Mouse (Mus musculus) telencephalon, adult 2 months (tissue): ENCODE data around the gene Fam178b.
A peak's percentile ranks its signal among the peaks of the same experiment; 100 is the strongest.
"Not testable (repeated sequence)": the region's sequence is repeated elsewhere in the genome, so short reads cannot be mapped to it uniquely, and the experiment has no call there.

Experiments used
- DNase-seq: peaks from one replicate; pipeline ENCODE4 v3.0.0-alpha.2; 2011; ENCODE audit warnings: low read depth, low spot score

The Fam178b gene

GRCm38 (mm10) chr1:36546888-36547471 lies 136.0 kb downstream of the Fam178b start, which contains the start of gene Ankrd39:
Gene Ankrd39, minus strand, starts transcription at chr1:36547445.
- peak; percentile 99 for DNase-seq

GRCm38 (mm10) chr1:36545845-36546600 lies 137.0 kb downstream of the Fam178b start:
- DNase-seq: no peak

- DNase-seq: no peak
Observed at GRCm38 (mm10) chr1:36545382-36545781, 137.6 kb downstream of the Fam178b start.

- DNase-seq: no peak
Observed at GRCm38 (mm10) chr1:36542925-36543324, 140.1 kb downstream of the Fam178b start.

GRCm38 (mm10) chr1:36541844-36542243 lies 141.1 kb downstream of the Fam178b start:
- DNase-seq: no peak

GRCm38 (mm10) chr1:36540807-36541206 lies 142.2 kb downstream of the Fam178b start:
- DNase-seq: no peak

- no peak for DNase-seq
Observed at GRCm38 (mm10) chr1:36540132-36540531, 142.9 kb downstream of the Fam178b start.

GRCm38 (mm10) chr1:36539186-36539585 lies 143.8 kb downstream of the Fam178b start, which contains the start of gene Gm42417:
Gene Gm42417, minus strand, starts transcription at chr1:36539429.
- DNase-seq: no peak

GRCm38 (mm10) chr1:36538727-36539126 lies 144.3 kb downstream of the Fam178b start:
- DNase-seq: no peak

GRCm38 (mm10) chr1:36536783-36537182 lies 146.2 kb downstream of the Fam178b start, which contains the start of gene Ankrd23:
Gene Ankrd23, minus strand, starts transcription at chr1:36536883.
- not testable (repeated sequence) for DNase-seq

- no peak for DNase-seq
Observed at GRCm38 (mm10) chr1:36536397-36536728, 146.6 kb downstream of the Fam178b start.

- DNase-seq: no peak
Observed at GRCm38 (mm10) chr1:36535477-36536396, 147.2 kb downstream of the Fam178b start.

- DNase-seq: no peak
Observed at GRCm38 (mm10) chr1:36534595-36535058, 148.4 kb downstream of the Fam178b start.

- no peak for DNase-seq
Observed at GRCm38 (mm10) chr1:36533546-36533945, 149.4 kb downstream of the Fam178b start.

- no peak for DNase-seq
Observed at GRCm38 (mm10) chr1:36531461-36531860, 151.5 kb downstream of the Fam178b start.

- no peak for DNase-seq
Observed at GRCm38 (mm10) chr1:36530962-36531361, 152.0 kb downstream of the Fam178b start.

- DNase-seq: no peak
Observed at GRCm38 (mm10) chr1:36530485-36530884, 152.5 kb downstream of the Fam178b start.

- no peak for DNase-seq
Observed at GRCm38 (mm10) chr1:36529875-36530274, 153.1 kb downstream of the Fam178b start.

- DNase-seq: no peak
Observed at GRCm38 (mm10) chr1:36529274-36529673, 153.7 kb downstream of the Fam178b start.

- DNase-seq: no peak
Observed at GRCm38 (mm10) chr1:36528351-36528750, 154.6 kb downstream of the Fam178b start.

GRCm38 (mm10) chr1:36526903-36527302 lies 156.1 kb downstream of the Fam178b start:
- DNase-seq: no peak

GRCm38 (mm10) chr1:36525774-36526173 lies 157.2 kb downstream of the Fam178b start:
- no peak for DNase-seq
